Mouse (Mus musculus): ENCODE measurements at regions not wholly inside any gene's neighbourhood (a gene's known extent, or its start where the extent isn't known, plus 50 kb on each side); places are given as distances from the start of the nearest gene placed in this dataset.

DNA sequence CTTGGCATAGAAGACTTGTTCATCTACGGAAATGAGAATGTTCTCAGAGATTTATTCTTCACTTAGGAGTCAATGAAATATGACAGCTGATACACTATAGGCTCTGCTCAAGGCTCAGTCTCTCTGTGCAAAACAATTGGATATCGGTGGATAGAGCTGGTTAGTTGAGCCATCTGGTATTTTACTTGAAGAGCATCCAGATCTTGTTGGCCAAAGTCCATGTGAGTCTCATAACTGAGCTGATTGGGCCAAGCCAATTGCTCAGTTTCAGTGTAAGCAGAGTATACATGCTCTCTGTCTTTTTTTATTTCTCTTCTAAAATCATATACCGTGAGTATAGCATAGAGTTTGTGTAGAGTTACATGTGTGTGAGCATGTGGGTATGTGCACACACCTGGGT is 166.3 kb downstream of the Zfp365 start:
- TF ChIP-seq CTCF (IDR thresholded peaks at IDR 0.05; ENCODE audit: low read depth) (no peak), EP300 (IDR thresholded peaks at IDR 0.05; ENCODE audit: low read depth) (no peak)
